Mouse (Mus musculus) embryonic facial prominence, embryonic 12.5 days (tissue): ENCODE data around the gene Fes. TPM values are rescaled to one million over a fixed set of nuclear protein-coding genes. Genes with fewer than 3 reads are reported as not detected.

Experiments used
- ATAC-seq: fragments of 200-750 bp; cut with Nextera tagmentation; 2 replicates; pipeline ENCODE4 v1.8.0; 2017; ENCODE audit not compliant: insufficient number of reproducible peaks, insufficient read depth, low FRiP score, low TSS enrichment
- H3K27ac ChIP-seq: fragments of 300-500 bp; sonication (generic); 2 replicates; pipeline ENCODE4 v1.5.1; 2016; ENCODE audit warnings: mild to moderate bottlenecking
- H3K27me3 ChIP-seq: fragments of 300-500 bp; sonication (generic); 2 replicates; pipeline ENCODE4 v1.6.1; 2016; ENCODE audit warnings: mild to moderate bottlenecking, moderate library complexity
- H3K36me3 ChIP-seq: fragments of 300-500 bp; sonication (generic); 2 replicates; pipeline ENCODE4 v1.6.1; 2016; ENCODE audit warnings: mild to moderate bottlenecking
- H3K4me1 ChIP-seq: fragments of 300-500 bp; sonication (generic); 2 replicates; pipeline ENCODE4 v1.6.1; 2016
- H3K4me2 ChIP-seq: fragments of 300-500 bp; sonication (generic); replicated peaks from 2 replicates; pipeline ENCODE4 v1.6.1; 2016; ENCODE audit warnings: mild to moderate bottlenecking, moderate library complexity
- H3K4me3 ChIP-seq: fragments of 300-500 bp; sonication (generic); 2 replicates; pipeline ENCODE4 v1.5.1; 2016; ENCODE audit warnings: mild to moderate bottlenecking
- H3K9ac ChIP-seq: fragments of 300-500 bp; sonication (generic); 2 replicates; pipeline ENCODE4 v1.6.1; 2016; ENCODE audit warnings: mild to moderate bottlenecking, moderate library complexity
- H3K9me3 ChIP-seq: fragments of 300-500 bp; sonication (generic); 2 replicates; pipeline ENCODE4 v1.6.1; 2016; ENCODE audit warnings: mild to moderate bottlenecking, moderate library complexity
- WGBS: fragments of 180-500 bp; shearing (Covaris S2); methylation state at CpG from one replicate; pipeline ENCODE4 v1.1.7; 2016; 5-methylcytosine and 5-hydroxymethylcytosine counted together
- polyA plus RNA-seq: library from polyadenylated mRNA; unstranded; fragments of >200 nt; fragmentation: Nextera tagmentation; extraction: Ambion mirVana; gene quantifications from 2 replicates; pipeline ENCODE4 v1.2.1, GENCODE M21; 2016

Gene Fes
- polyA plus RNA-seq, 1 experiment from 2014 or later: 12.2 TPM

- Histone ChIP-seq H3K4me1 (no peaks in the 10 kb centered on the region; the same call in 1 of the 2 replicates), H3K4me2 (no peak overlapping the region), H3K9ac (no peak overlapping the region), H3K9me3 (no peaks in the 10 kb centered on the region), H3K36me3 (peaks cover 77% of the 10 kb centered on the region), H3K27me3 (no peaks in the 10 kb centered on the region), H3K27ac (no peak overlapping the region), H3K4me3 (no peak overlapping the region)
- ATAC-seq: no peak
- WGBS: 89% methylated on average over 4 of the region's 4 CpGs
Observed at GRCm38 (mm10) chr7:80394600-80394999, 6.9 kb upstream of the Fes start.

DNA sequence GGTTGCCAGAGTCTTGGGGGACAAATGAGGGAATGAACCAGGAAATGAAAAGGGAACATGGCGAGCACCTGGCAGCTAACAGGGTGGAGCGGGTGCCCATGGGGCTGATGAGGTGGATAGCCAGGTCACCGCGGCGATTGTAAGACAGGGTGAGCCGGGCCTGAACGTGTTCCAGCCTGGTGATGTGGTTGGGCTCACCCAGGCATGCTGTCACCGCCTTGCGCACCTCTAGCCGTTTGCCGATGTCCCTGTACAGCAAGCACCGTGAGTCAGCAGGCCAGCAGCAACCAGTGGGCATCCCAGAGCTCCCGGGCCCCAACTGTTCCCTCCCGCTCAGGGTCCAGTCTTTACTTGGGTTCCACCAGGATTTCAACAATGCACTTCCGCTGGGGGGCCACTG lies 4.4 kb upstream of the Fes start:
- no peak overlapping the region for H3K4me3 ChIP-seq
- no peak overlapping the region for H3K27ac ChIP-seq
- H3K9me3 ChIP-seq: no peaks in the 10 kb centered on the region
- no peak for ATAC-seq
- H3K9ac ChIP-seq: no peak overlapping the region
- WGBS: 92% methylated on average over 15 of the region's 15 CpGs
- no peak overlapping the region for H3K4me2 ChIP-seq
- no peaks in the 10 kb centered on the region for H3K27me3 ChIP-seq
- peaks cover 19% of the 10 kb centered on the region for H3K4me1 ChIP-seq
- peaks cover 67% of the 10 kb centered on the region for H3K36me3 ChIP-seq

- no peaks in the 10 kb centered on the region for H3K27me3 ChIP-seq
- H3K9me3 ChIP-seq: no peaks in the 10 kb centered on the region
- H3K27ac ChIP-seq: peak overlapping the region; percentile 67
- 28% methylated on average over 17 of the region's 17 CpGs for WGBS
- H3K4me2 ChIP-seq: peak overlapping the region; percentile 55
- peaks cover 23% of the 10 kb centered on the region for H3K36me3 ChIP-seq
- peaks cover 26% of the 10 kb centered on the region for H3K4me1 ChIP-seq
- H3K4me3 ChIP-seq: peak overlapping the region; percentile 31
- H3K9ac ChIP-seq: peak overlapping the region; percentile 46
- ATAC-seq: no peak
Observed at GRCm38 (mm10) chr7:80387033-80387632, 613 bp downstream of the Fes start.

DNA sequence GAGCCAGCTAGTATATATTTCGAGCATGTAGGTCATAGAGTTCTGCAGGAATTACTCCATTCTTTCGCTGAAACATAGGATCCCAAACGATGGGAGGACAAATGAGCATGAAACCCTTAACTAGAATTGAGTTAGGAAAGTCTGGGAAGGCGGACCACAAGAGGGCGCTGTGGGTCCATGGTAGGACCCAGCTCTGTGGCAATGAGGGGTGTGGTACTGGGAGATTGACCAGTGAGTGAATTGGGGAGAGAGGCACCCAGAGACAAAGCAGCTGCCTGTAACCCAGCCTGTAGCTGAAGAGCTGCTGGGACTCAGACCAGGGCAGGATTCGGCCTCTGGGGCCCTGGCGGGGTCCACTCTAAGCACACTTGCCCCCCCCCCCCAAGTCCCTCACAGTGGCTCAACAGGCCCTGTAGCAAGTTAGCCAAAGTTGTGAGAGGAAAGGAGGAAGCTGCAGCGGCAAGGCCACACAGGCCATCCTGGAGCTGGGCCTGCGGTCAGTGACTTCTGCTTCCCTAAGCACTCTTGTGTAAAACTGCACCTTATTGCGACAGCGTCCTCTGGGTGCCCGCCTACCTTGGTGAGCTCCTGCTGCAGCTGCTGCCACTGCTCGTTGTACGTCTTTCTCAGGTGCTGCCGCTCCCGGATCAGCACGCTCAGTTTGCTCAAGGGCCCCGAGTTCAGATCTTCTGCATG lies 1.4 kb downstream of the Fes start:
- Histone ChIP-seq H3K9ac (peak overlapping the region; percentile 16; the same call in 1 of the 2 replicates), H3K27me3 (no peaks in the 10 kb centered on the region), H3K27ac (0 out of 2 replicates have a peak overlapping the region, but pooled peaks have one; percentile 67), H3K36me3 (peaks cover 15% of the 10 kb centered on the region), H3K4me1 (peaks cover 26% of the 10 kb centered on the region), H3K9me3 (no peaks in the 10 kb centered on the region), H3K4me3 (no peak overlapping the region), H3K4me2 (peak overlapping the region; percentile 55)
- peak; percentile 61; the same call in 1 of the 2 replicates for ATAC-seq
- WGBS: 31% methylated on average over 18 of the region's 18 CpGs

DNA sequence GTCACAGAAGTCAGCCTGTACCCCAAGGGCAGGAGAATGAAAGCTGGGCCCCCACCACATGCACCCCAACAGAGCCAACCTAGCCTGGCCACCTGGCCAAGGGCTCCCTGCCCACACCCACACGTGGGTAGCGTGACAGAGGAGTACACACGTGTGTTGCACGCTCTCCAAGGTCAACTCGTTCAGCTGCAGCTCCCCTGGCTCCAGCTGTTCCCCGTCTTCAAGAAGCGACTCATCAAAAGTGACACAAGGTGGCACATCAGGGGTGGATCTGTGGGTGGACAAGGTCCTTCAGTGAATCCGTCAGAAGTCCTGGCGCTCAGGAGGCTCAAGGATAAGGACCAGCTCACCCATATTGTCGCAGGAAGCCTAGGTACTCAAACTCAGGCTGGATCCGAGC lies 4.8 kb downstream of the Fes start:
- Histone ChIP-seq H3K9me3 (no peaks in the 10 kb centered on the region), H3K4me1 (peaks cover 15% of the 10 kb centered on the region), H3K4me2 (no peak overlapping the region), H3K9ac (no peak overlapping the region), H3K27me3 (no peaks in the 10 kb centered on the region), H3K36me3 (0 out of 2 replicates have a peak, but pooled peaks cover 3% of the 10 kb centered on the region), H3K4me3 (no peak overlapping the region), H3K27ac (no peak overlapping the region)
- whole genome bisulfite sequencing: 69% methylated on average over 11 of the region's 11 CpGs
- ATAC-seq: no peak

GRCm38 (mm10) chr7:80379531-80379930 lies 8.2 kb downstream of the Fes start:
- H3K9me3 ChIP-seq: no peaks in the 10 kb centered on the region
- H3K4me3 ChIP-seq: no peak overlapping the region
- 0 out of 2 replicates have a peak, but pooled peaks cover 3% of the 10 kb centered on the region for H3K36me3 ChIP-seq
- H3K4me1 ChIP-seq: no peaks in the 10 kb centered on the region
- H3K4me2 ChIP-seq: no peak overlapping the region
- no peak overlapping the region for H3K9ac ChIP-seq
- H3K27ac ChIP-seq: no peak overlapping the region
- no peaks in the 10 kb centered on the region for H3K27me3 ChIP-seq
- 66% methylated on average over 13 of the region's 13 CpGs for WGBS
- no peak for ATAC-seq

DNA sequence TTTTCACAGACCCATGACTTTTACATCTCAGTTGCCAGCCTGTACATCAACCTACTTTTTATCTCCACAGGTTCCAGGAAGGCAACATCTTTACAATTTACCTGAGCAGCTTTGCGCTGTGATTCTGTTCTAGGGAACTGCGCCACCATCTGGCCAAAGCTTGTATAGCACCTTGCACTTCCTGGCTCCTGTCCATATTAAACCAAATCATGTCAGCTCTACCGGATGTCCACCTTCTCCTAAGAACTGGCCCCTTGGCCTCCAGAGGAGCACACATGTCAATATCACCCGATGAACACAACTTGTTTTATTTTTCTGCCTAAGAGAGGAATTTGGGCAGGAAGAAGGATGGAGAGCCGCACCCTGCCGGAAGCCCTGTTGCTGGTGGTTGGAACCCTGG lies 10.3 kb downstream of the Fes start:
- H3K4me1 ChIP-seq: no peaks in the 10 kb centered on the region
- no peaks in the 10 kb centered on the region for H3K9me3 ChIP-seq
- H3K36me3 ChIP-seq: 0 out of 2 replicates have a peak, but pooled peaks cover 3% of the 10 kb centered on the region
- WGBS: 38% methylated on average over 6 of the region's 6 CpGs
- no peak overlapping the region for H3K27ac ChIP-seq
- H3K27me3 ChIP-seq: no peaks in the 10 kb centered on the region
- H3K4me2 ChIP-seq: no peak overlapping the region
- ATAC-seq: no peak
- H3K9ac ChIP-seq: no peak overlapping the region
- H3K4me3 ChIP-seq: no peak overlapping the region

DNA sequence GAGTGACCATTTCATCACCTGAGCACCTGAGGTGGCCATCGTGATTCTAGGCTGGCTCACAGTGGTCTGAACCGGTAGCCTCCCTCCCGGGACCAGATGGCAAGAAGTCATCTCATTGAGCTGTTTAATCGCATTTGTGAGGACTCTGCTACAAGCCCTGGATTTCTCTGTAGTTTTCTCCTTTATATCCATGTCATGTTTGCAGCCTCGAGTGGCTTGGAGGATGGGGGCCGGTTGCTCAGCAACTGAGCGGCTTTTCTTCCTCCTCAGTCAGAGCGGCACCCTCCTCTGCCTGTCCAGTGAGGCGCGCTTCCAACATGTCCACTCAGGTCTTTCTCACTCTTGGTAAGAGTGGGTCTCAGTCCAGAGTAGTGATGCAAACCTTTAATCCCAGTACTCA lies 11.6 kb downstream of the Fes start:
- no peak overlapping the region for H3K4me3 ChIP-seq
- no peak for ATAC-seq
- H3K9me3 ChIP-seq: no peaks in the 10 kb centered on the region
- H3K27me3 ChIP-seq: no peaks in the 10 kb centered on the region
- H3K36me3 ChIP-seq: 0 out of 2 replicates have a peak, but pooled peaks cover 3% of the 10 kb centered on the region
- H3K27ac ChIP-seq: no peak overlapping the region
- H3K4me2 ChIP-seq: no peak overlapping the region
- H3K9ac ChIP-seq: no peak overlapping the region
- WGBS: 85% methylated on average over 10 of the region's 10 CpGs
- no peaks in the 10 kb centered on the region for H3K4me1 ChIP-seq

DNA sequence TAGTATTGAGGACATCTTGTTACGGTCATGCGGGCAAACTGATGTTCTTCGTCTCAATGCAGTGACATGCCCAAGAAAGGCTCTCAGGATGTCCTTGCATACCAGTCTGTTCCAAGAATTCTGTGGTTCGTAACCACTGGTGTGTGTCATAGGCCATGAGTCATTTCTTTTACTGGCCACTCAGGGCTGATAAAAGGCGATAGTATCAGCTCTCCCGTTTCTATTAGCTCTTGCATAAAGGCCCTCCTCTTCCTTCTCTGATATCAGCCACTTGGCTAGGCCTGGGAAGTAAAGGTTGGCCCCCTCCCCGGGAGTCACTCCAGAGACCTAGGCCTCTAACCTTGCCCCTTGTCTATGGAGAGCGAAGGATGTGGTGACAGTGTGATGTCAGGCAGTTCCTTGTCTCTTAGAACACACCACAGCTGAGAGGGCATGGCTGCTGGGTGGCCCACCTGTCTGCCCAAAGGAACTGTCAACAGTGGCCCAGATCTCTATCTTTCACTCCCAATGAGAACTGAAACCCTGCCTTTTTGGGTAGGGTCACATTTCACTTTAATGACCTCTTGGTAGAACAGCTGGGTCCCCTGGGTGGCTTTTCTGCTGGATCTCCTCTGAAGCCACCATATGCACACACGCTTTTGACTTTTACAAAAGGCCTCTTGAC lies 12.2 kb downstream of the Fes start:
- Histone ChIP-seq H3K27ac (no peak overlapping the region), H3K4me1 (no peaks in the 10 kb centered on the region; the same call in 1 of the 2 replicates), H3K9ac (no peak overlapping the region), H3K36me3 (0 out of 2 replicates have a peak, but pooled peaks cover 3% of the 10 kb centered on the region), H3K27me3 (no peaks in the 10 kb centered on the region), H3K4me2 (no peak overlapping the region), H3K4me3 (no peak overlapping the region), H3K9me3 (no peaks in the 10 kb centered on the region)
- no peak for ATAC-seq
- WGBS: 77% methylated on average over 9 of the region's 9 CpGs

- H3K4me1 ChIP-seq: peaks cover 6% of the 10 kb centered on the region
- H3K9ac ChIP-seq: no peak overlapping the region
- 81% methylated on average over 3 of the region's 3 CpGs for whole genome bisulfite sequencing
- no peak for ATAC-seq
- H3K4me2 ChIP-seq: no peak overlapping the region
- H3K36me3 ChIP-seq: 0 out of 2 replicates have a peak, but pooled peaks cover 3% of the 10 kb centered on the region
- no peaks in the 10 kb centered on the region for H3K9me3 ChIP-seq
- no peak overlapping the region for H3K27ac ChIP-seq
- H3K4me3 ChIP-seq: no peak overlapping the region
- no peaks in the 10 kb centered on the region for H3K27me3 ChIP-seq
Observed at GRCm38 (mm10) chr7:80374733-80375132, 13.0 kb downstream of the Fes start.

DNA sequence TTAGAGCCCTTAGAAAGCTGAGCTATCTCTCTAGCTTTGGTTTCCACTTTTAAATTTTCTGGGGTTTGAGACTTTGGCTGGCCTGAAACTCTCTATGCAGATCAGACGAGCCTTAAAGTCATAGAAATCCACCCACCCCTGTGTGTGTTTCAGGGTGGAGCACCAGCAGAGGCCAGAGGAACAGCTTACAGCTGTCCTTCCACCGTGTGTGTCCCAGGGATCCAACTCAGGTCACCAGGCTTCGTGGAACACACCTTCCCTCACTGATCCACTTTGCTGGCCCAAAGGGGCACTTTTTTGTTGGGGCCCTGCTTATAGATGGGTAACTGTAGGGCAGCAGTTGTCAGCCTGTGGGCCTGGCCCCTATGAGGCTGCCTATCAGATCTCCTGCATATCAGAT lies 13.5 kb downstream of the Fes start:
- 62% methylated on average over 3 of the region's 3 CpGs for WGBS
- Histone ChIP-seq H3K4me2 (no peak overlapping the region), H3K27me3 (no peaks in the 10 kb centered on the region), H3K27ac (no peak overlapping the region), H3K4me1 (peaks cover 11% of the 10 kb centered on the region), H3K9ac (no peak overlapping the region), H3K4me3 (no peak overlapping the region), H3K36me3 (0 out of 2 replicates have a peak, but pooled peaks cover 3% of the 10 kb centered on the region), H3K9me3 (no peaks in the 10 kb centered on the region)
- no peak for ATAC-seq
